Mouse (Mus musculus) ES-Bruce4 (cell line): ENCODE measurements around the gene Chrna5. TPM values are rescaled to one million over a fixed set of nuclear protein-coding genes. Genes with fewer than 3 reads are reported as not detected.

Experiments
- H3K27ac ChIP-seq: 2 replicates; pipeline ENCODE4 v1.5.1; 2012; ENCODE audit warnings: low read length, inconsistent platforms; ENCODE audit not compliant: insufficient read depth
- H3K27me3 ChIP-seq: 2 replicates; pipeline ENCODE4 v1.6.1; 2012; ENCODE audit warnings: mild to moderate bottlenecking, low read length, inconsistent platforms; ENCODE audit not compliant: control insufficient read depth, poor library complexity, insufficient read depth, severe bottlenecking
- H3K36me3 ChIP-seq: 2 replicates; pipeline ENCODE4 v1.6.1; 2012; ENCODE audit warnings: inconsistent platforms, mild to moderate bottlenecking, low read length, moderate library complexity; ENCODE audit not compliant: control insufficient read depth, poor library complexity, insufficient read depth, severe bottlenecking
- H3K4me1 ChIP-seq: one replicate; pipeline ENCODE4 v1.8.1; 2011; ENCODE audit warnings: low read length; ENCODE audit not compliant: control insufficient read depth, insufficient read depth
- H3K4me3 ChIP-seq: 2 replicates; pipeline ENCODE4 v1.5.1; 2011; ENCODE audit warnings: low read depth, mild to moderate bottlenecking, low read length
- H3K9ac ChIP-seq: 2 replicates; pipeline ENCODE4 v1.6.1; 2012; ENCODE audit warnings: low read depth, mild to moderate bottlenecking, inconsistent platforms; ENCODE audit not compliant: poor library complexity, severe bottlenecking
- H3K9me3 ChIP-seq: replicated peaks from 2 replicates; pipeline ENCODE4 v1.6.1; 2012; ENCODE audit warnings: mild to moderate bottlenecking, low read length, inconsistent platforms; ENCODE audit not compliant: control insufficient read depth, poor library complexity, insufficient read depth, severe bottlenecking
- CTCF ChIP-seq: IDR thresholded peaks from one replicate; pipeline ENCODE4 v1.8.1; 2011; ENCODE audit warnings: low read depth, low read length
- EP300 ChIP-seq: IDR thresholded peaks from 2 replicates; pipeline ENCODE4 v1.6.1; 2011; ENCODE audit warnings: low read depth, low read length; ENCODE audit not compliant: insufficient read depth
- POLR2A ChIP-seq: IDR thresholded peaks from one replicate; pipeline ENCODE4 v1.8.1; 2011; ENCODE audit warnings: low read length; ENCODE audit not compliant: insufficient read depth
- polyA plus RNA-seq: library from polyadenylated mRNA; stranded (reverse); fragments of >200 nt; gene quantifications from 2 replicates; pipeline ENCODE4 v1.2.4, GENCODE M21; 2011; ENCODE audit warnings: low read depth; ENCODE audit not compliant: missing spikeins, insufficient read depth, insufficient read length

Gene Chrna5
- polyA plus RNA-seq, 1 experiment: 1.2 TPM

DNA sequence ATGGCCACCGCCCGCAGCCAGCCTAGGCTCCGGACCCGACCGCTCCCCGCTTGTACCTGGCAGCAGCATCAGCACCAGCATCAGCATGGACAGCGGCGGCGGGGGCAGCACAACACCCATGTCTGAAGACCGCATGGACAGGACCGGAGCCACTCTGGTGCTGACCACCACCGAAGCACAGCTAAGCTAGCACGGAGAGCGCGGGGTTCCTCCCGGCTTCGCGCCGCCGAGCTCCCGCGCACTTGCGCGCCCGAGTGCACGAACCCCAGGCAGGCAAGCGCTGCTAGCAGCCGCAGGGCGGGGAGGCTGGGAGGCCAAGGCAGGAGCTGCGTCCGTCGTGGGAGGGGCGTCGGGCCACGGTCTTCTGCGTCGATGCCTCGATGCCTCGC lies 45.6 kb downstream of the Chrna5 start, which contains the start of gene Chrna3:
TSS of gene Chrna3 (minus strand) at position 288 of the 389 bp plus-strand sequence.
- Histone ChIP-seq H3K9ac (no peak within 1 kb of the TSS), H3K36me3 (no peaks in the 10 kb centered on the region), H3K27ac (no peak within 1 kb of the TSS), H3K9me3 (no peaks in the 10 kb centered on the region), H3K4me3 (peak within 1 kb of the TSS; percentile 24), H3K27me3 (peaks cover 2% of the 10 kb centered on the region; the same call in 1 of the 2 replicates), H3K4me1 (no peaks in the 10 kb centered on the region)
- TF ChIP-seq CTCF (no peak), POLR2A (no peak), EP300 (no peak)

DNA sequence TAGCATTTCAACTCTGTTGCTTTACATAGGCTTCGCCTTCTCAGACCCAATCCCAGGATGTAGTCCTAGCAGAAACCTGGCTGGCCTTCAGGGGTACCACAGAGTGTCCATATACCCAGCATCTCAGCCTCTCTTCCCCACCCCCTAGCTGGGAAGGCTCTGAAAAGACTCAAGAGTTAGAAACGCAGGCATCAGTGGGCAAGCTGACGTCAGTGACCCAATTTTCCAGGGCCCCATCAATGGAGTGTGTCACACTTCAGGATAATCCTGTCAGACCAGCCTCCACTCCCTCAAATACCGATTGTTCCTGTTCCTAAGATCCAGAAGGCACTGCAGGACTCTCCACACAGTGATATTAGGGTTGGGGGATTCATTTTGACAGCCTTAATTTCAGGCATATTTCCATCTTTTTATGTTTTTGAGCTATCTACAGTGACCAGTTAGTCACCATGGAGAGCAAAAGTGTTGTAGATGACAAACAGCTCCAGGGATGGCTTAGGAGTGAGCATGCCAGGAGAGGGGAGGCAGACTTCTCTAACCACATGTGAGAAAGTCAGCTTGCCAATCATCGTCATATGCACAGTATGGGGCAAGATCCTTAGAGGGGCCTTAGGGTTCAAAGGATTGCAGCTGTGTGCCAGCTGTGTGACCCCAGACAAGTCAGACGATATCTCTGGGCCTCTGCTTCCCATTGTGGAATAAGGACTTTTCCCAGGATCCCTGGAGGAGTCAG lies 50.9 kb downstream of the Chrna5 start:
- H3K36me3 ChIP-seq: no peaks in the 10 kb centered on the region
- H3K27ac ChIP-seq: no peak overlapping the region
- no peak overlapping the region for H3K9ac ChIP-seq
- no peaks in the 10 kb centered on the region for H3K9me3 ChIP-seq
- no peaks in the 10 kb centered on the region for H3K27me3 ChIP-seq
- no peaks in the 10 kb centered on the region for H3K4me1 ChIP-seq
- H3K4me3 ChIP-seq: no peak overlapping the region
- TF ChIP-seq EP300: no peak
- TF ChIP-seq CTCF: no peak
- TF ChIP-seq POLR2A: no peak

DNA sequence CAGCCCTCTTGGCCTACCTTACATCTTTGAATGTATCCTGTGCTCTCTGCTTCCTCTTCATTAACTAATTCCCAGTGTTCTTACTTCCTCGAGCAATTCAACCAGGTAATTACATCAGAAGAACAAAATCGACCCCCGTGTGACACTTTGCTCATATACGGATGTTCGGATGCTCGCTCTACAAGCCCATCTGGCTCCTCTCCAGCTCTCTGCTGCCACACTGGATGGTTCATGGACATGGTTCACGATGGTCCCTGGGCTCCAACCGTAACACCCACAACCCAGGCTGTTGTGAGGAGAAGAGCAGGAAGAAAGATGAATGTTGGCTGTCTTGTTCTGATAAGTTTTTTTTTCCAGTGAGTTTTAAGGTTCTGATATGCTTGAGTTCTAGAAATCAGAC lies 58.3 kb downstream of the Chrna5 start:
- Histone ChIP-seq H3K27me3 (no peaks in the 10 kb centered on the region), H3K27ac (no peak overlapping the region), H3K36me3 (no peaks in the 10 kb centered on the region), H3K9me3 (no peaks in the 10 kb centered on the region), H3K4me1 (no peaks in the 10 kb centered on the region), H3K4me3 (no peak overlapping the region), H3K9ac (no peak overlapping the region)
- no peak for TF ChIP-seq POLR2A
- TF ChIP-seq CTCF: no peak
- no peak for TF ChIP-seq EP300

DNA sequence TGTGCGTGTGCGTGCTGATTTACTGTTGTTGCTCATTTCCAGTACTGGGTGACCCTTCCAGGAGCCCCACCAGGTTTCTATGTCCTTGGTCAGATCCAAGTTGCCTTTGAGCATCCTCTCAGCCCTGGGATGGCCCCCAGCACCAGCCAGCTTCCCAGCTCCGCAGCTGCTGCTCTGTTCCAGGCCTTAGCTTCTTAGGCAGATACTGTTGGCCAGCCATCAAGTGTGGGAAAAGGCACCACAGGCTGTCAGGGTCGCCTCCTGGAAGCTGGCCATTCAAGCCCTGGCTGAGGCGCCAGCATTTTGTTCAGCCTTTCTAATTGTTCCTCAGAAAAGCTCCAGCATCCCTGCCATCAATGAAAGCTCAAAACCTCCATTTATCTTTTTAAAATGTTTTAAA lies 59.3 kb downstream of the Chrna5 start:
- Histone ChIP-seq H3K4me1 (no peaks in the 10 kb centered on the region), H3K4me3 (no peak overlapping the region), H3K27me3 (no peaks in the 10 kb centered on the region), H3K27ac (no peak overlapping the region), H3K9ac (no peak overlapping the region), H3K36me3 (no peaks in the 10 kb centered on the region), H3K9me3 (no peaks in the 10 kb centered on the region)
- no peak for TF ChIP-seq CTCF
- no peak for TF ChIP-seq POLR2A
- no peak for TF ChIP-seq EP300

DNA sequence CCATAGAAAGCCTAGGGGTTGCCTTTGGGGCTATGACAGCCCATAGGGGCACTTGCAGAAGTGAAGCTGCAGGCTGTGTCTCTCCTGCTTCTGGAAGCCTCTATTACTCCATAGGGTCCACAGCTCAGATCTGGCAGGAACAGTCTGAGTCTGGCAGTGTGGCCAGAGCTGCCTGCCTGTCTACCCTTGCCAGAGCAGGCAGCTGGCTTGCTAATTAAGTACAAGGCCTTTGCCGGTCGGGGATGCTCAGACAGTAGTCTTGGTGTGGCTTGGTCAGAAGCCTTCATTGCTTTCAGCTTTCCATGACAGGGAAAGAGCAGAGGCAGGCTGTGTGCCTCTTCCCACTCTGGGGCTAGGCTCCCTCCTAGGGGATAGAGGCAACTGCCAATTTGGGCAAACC lies 60.7 kb downstream of the Chrna5 start:
- TF ChIP-seq EP300: no peak
- TF ChIP-seq POLR2A: no peak
- TF ChIP-seq CTCF: no peak
- Histone ChIP-seq H3K36me3 (no peaks in the 10 kb centered on the region), H3K9ac (no peak overlapping the region)

DNA sequence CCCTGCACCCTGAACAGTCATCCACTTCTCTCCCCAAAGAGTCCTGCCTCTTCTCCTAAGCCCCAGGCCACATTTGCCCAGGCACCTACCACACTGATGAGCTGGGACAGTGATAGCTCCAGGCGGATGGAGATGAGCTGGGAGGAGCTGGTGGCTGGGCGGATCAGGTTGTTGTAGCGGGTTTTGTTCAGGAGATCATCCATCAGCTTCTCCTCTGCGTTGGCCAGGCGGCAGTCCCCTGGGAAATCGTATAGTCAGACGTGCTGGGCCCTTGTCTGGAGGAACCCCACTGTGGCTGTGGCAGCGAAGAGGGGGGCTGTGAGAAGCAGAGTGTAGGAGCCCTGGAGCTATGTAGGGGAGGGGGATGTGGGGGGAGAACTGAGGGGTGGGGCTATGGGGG lies 63.0 kb downstream of the Chrna5 start:
- Histone ChIP-seq H3K4me1 (no peaks in the 10 kb centered on the region), H3K9ac (no peak overlapping the region), H3K4me3 (peak overlapping the region; percentile 27; the same call in 1 of the 2 replicates), H3K27me3 (no peaks in the 10 kb centered on the region), H3K27ac (no peak overlapping the region), H3K9me3 (no peaks in the 10 kb centered on the region), H3K36me3 (no peaks in the 10 kb centered on the region)
- no peak for TF ChIP-seq POLR2A
- TF ChIP-seq CTCF: no peak
- TF ChIP-seq EP300: no peak

More for the DNA sequence above, 60.7 kb downstream of the Chrna5 start:
- Histone ChIP-seq H3K27me3 (no peaks in the 10 kb centered on the region), H3K4me1 (no peaks in the 10 kb centered on the region), H3K4me3 (no peak overlapping the region), H3K9me3 (no peaks in the 10 kb centered on the region), H3K27ac (no peak overlapping the region)
